Mouse (Mus musculus): ENCODE data around the gene Cmip. TPM values are rescaled to one million over a fixed set of nuclear protein-coding genes. Genes with fewer than 3 reads are reported as not detected.
A peak's percentile ranks its signal among the peaks of the same experiment; 100 is the strongest.

The Cmip gene
- polyA plus RNA-seq, 2 experiments, result 27.1 to 39.7 TPM

- TF ChIP-seq POLR2A (IDR thresholded peaks at IDR 0.05; ENCODE audit: borderline replicate concordance, extremely low read depth, insufficient read depth, insufficient read length), result no peak
- no peak for DNase-seq (ENCODE audit: low spot score)
- H3K27ac ChIP-seq (replicated peaks; ENCODE audit: low read depth, low read length), result no peak overlapping the region
- H3K36me3 ChIP-seq (ENCODE audit: control insufficient read depth, insufficient read depth, low read length), result no peaks in the 10 kb centered on the region
- H3K4me3 ChIP-seq (replicated peaks; ENCODE audit: low read length), result no peak overlapping the region
- WGBS, result 46% methylated on average over 9 of the region's 9 CpGs
- H3K9ac ChIP-seq (ENCODE audit: low read depth, low read length, severe bottlenecking), result 0 out of 2 replicates have a peak overlapping the region, but pooled peaks have one; percentile 28
- ATAC-seq (ENCODE audit: low FRiP score, low read depth), result no peak
- no peak overlapping the region for H3K4me2 ChIP-seq (replicated peaks; ENCODE audit: low read depth, low read length, severe bottlenecking)
- peaks cover 14% of the 10 kb centered on the region for H3K4me1 ChIP-seq (ENCODE audit: control insufficient read depth, insufficient read depth, low read length)
- H3K27me3 ChIP-seq (ENCODE audit: control insufficient read depth, insufficient read depth, low read length), result no peaks in the 10 kb centered on the region
- no peaks in the 10 kb centered on the region for H3K9me3 ChIP-seq (ENCODE audit: control insufficient read depth, low read length)
Measured at GRCm38 (mm10) chr8:117402911-117403704, 146.2 kb downstream of the Cmip start.

GRCm38 (mm10) chr8:117403705-117404476 lies 147.0 kb downstream of the Cmip start:
- 0 out of 2 replicates have a peak overlapping the region, but pooled peaks have one; percentile 28 for H3K9ac ChIP-seq (ENCODE audit: low read depth, low read length, severe bottlenecking)
- H3K4me3 ChIP-seq (replicated peaks; ENCODE audit: low read length), result no peak overlapping the region
- no peak overlapping the region for H3K27ac ChIP-seq (replicated peaks; ENCODE audit: low read depth, low read length)
- no peaks in the 10 kb centered on the region for H3K9me3 ChIP-seq (ENCODE audit: control insufficient read depth, low read length)
- 23% methylated on average over 14 of the region's 14 CpGs for WGBS
- DNase-seq (ENCODE audit: low spot score) (no peak), ATAC-seq (ENCODE audit: low FRiP score, low read depth) (no peak)
- no peak overlapping the region for H3K4me2 ChIP-seq (replicated peaks; ENCODE audit: low read depth, low read length, severe bottlenecking)
- peaks cover 19% of the 10 kb centered on the region for H3K4me1 ChIP-seq (ENCODE audit: control insufficient read depth, insufficient read depth, low read length)
- H3K36me3 ChIP-seq (ENCODE audit: control insufficient read depth, insufficient read depth, low read length), result no peaks in the 10 kb centered on the region
- no peaks in the 10 kb centered on the region for H3K27me3 ChIP-seq (ENCODE audit: control insufficient read depth, insufficient read depth, low read length)
- no peak for TF ChIP-seq POLR2A (IDR thresholded peaks at IDR 0.05; ENCODE audit: borderline replicate concordance, extremely low read depth, insufficient read depth, insufficient read length)

GRCm38 (mm10) chr8:117406081-117406480 lies 149.2 kb downstream of the Cmip start:
- WGBS, result 82% methylated on average over 3 of the region's 3 CpGs
- no peak overlapping the region for H3K4me2 ChIP-seq (replicated peaks; ENCODE audit: low read depth, low read length, severe bottlenecking)
- H3K4me1 ChIP-seq (ENCODE audit: control insufficient read depth, insufficient read depth, low read length), result peaks cover 24% of the 10 kb centered on the region
- no peak overlapping the region for H3K9ac ChIP-seq (ENCODE audit: low read depth, low read length, severe bottlenecking)
- H3K27me3 ChIP-seq (ENCODE audit: control insufficient read depth, insufficient read depth, low read length), result no peaks in the 10 kb centered on the region
- ATAC-seq (ENCODE audit: low FRiP score, low read depth), result no peak
- no peak for TF ChIP-seq POLR2A (IDR thresholded peaks at IDR 0.05; ENCODE audit: borderline replicate concordance, extremely low read depth, insufficient read depth, insufficient read length)
- H3K36me3 ChIP-seq (ENCODE audit: control insufficient read depth, insufficient read depth, low read length), result no peaks in the 10 kb centered on the region
- no peaks in the 10 kb centered on the region for H3K9me3 ChIP-seq (ENCODE audit: control insufficient read depth, low read length)
- H3K27ac ChIP-seq (replicated peaks; ENCODE audit: low read depth, low read length), result no peak overlapping the region
- no peak for DNase-seq (ENCODE audit: low spot score)
- H3K4me3 ChIP-seq (replicated peaks; ENCODE audit: low read length), result no peak overlapping the region

- H3K4me3 ChIP-seq (replicated peaks; ENCODE audit: low read length), result no peak overlapping the region
- ATAC-seq (ENCODE audit: low FRiP score, low read depth) (no peak), DNase-seq (ENCODE audit: low spot score) (no peak)
- 0 out of 2 replicates have a peak overlapping the region, but pooled peaks have one; percentile 33 for H3K27ac ChIP-seq (replicated peaks; ENCODE audit: low read depth, low read length)
- WGBS, result 65% methylated on average over 7 of the region's 7 CpGs
- no peaks in the 10 kb centered on the region for H3K9me3 ChIP-seq (ENCODE audit: control insufficient read depth, low read length)
- peaks cover 13% of the 10 kb centered on the region for H3K4me1 ChIP-seq (ENCODE audit: control insufficient read depth, insufficient read depth, low read length)
- no peak overlapping the region for H3K4me2 ChIP-seq (replicated peaks; ENCODE audit: low read depth, low read length, severe bottlenecking)
- H3K36me3 ChIP-seq (ENCODE audit: control insufficient read depth, insufficient read depth, low read length), result no peaks in the 10 kb centered on the region
- no peak for TF ChIP-seq POLR2A (IDR thresholded peaks at IDR 0.05; ENCODE audit: borderline replicate concordance, extremely low read depth, insufficient read depth, insufficient read length)
- no peaks in the 10 kb centered on the region for H3K27me3 ChIP-seq (ENCODE audit: control insufficient read depth, insufficient read depth, low read length)
- no peak overlapping the region for H3K9ac ChIP-seq (ENCODE audit: low read depth, low read length, severe bottlenecking)
Measured at GRCm38 (mm10) chr8:117408634-117409033, 151.8 kb downstream of the Cmip start.

GRCm38 (mm10) chr8:117409056-117409455 lies 152.2 kb downstream of the Cmip start:
- Histone ChIP-seq H3K4me2 (replicated peaks; ENCODE audit: low read depth, low read length, severe bottlenecking) (no peak overlapping the region), H3K4me3 (replicated peaks; ENCODE audit: low read length) (no peak overlapping the region), H3K4me1 (ENCODE audit: control insufficient read depth, insufficient read depth, low read length) (peaks cover 9% of the 10 kb centered on the region), H3K9ac (ENCODE audit: low read depth, low read length, severe bottlenecking) (no peak overlapping the region), H3K27ac (replicated peaks; ENCODE audit: low read depth, low read length) (no peak overlapping the region), H3K36me3 (ENCODE audit: control insufficient read depth, insufficient read depth, low read length) (no peaks in the 10 kb centered on the region), H3K27me3 (ENCODE audit: control insufficient read depth, insufficient read depth, low read length) (no peaks in the 10 kb centered on the region), H3K9me3 (ENCODE audit: control insufficient read depth, low read length) (no peaks in the 10 kb centered on the region)
- TF ChIP-seq POLR2A (IDR thresholded peaks at IDR 0.05; ENCODE audit: borderline replicate concordance, extremely low read depth, insufficient read depth, insufficient read length), result no peak
- WGBS, result 67% methylated on average over 7 of the region's 7 CpGs
- ATAC-seq (ENCODE audit: low FRiP score, low read depth), result no peak
- no peak for DNase-seq (ENCODE audit: low spot score)
